Mouse (Mus musculus): Measurements from ENCODE around the gene Odf3. TPM values are rescaled to one million over a fixed set of nuclear protein-coding genes. Genes with fewer than 3 reads are reported as not detected.

Odf3 gene
- total RNA-seq, 1 experiment from 2014 or later = not detected

DNA sequence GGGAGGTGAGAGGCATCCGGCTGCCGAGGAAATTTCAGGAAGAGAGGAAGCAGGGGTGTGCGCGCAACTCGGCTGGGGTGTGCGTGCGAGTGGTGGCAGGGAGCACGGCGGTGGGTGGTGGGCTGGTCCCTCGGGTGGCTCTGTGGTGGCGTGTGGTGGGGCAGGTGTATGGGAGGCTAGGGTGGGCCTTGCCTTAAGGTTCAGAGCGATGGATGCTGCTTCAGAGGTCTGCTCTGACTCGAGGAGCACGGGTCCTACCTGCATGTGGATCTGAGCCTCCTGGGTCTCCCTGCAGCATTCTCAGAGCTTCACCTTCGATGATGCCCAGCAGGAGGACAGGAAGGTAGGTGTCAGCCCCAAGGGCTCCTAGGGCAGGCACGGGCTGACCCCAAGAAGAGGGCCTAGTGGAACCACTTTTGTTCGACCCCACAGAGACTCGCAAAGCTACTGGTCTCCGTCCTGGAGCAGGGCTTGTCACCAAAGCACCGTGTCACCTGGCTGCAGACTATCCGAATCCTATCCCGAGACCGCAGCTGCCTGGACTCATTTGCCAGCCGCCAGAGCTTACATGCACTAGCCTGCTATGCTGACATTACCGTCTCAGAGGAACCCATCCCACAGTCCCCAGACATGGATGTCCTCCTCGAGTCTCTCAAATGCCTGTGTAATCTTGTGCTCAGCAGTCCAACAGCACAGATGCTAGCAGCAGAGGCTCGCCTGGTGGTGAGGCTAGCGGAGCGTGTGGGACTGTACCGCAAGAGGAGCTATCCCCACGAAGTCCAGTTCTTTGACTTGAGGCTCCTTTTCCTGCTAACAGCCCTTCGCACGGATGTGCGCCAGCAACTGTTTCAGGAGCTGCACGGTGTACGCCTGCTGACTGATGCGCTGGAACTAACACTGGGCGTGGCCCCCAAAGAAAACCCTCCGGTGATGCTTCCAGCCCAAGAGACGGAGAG, 10.2 kb downstream of the Odf3 start, which contains the start of gene Bet1l:
Gene Bet1l (minus strand): TSS at position 28 of the 956 bp plus-strand sequence.
- peak; percentile 1 to 19; a peak in 1 of 4 replicates for ATAC-seq (replicated peaks in 1 of 2; ENCODE audit: insufficient read depth in 1 of 2, low FRiP score in 2 of 2, low TSS enrichment in 1 of 2, low read depth in 1 of 2, poor library complexity in 2 of 2, severe bottlenecking in 2 of 2)

DNA sequence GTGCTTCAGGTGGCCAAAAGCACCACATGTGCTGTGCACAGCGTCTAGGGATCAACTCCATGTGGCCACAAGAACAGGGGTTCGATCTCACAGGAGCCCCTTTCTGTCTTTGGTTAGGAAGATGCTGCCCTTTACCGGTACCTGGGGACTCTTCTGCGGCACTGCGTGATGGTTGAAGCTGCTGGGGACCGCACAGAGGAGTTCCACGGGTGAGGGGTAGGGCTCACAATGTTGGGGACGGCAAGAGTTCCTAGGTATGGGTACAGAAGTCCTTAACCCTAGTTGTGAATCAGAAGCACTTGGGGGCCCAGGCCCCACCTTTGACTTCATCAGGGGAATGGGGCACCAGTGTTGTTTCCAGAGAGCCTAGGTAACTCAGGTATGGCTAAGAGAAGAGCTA, 11.1 kb downstream of the Odf3 start:
- ATAC-seq (replicated peaks in 1 of 2; ENCODE audit: insufficient read depth in 1 of 2, low FRiP score in 2 of 2, low TSS enrichment in 1 of 2, low read depth in 1 of 2, poor library complexity in 2 of 2, severe bottlenecking in 2 of 2) = no peak

DNA sequence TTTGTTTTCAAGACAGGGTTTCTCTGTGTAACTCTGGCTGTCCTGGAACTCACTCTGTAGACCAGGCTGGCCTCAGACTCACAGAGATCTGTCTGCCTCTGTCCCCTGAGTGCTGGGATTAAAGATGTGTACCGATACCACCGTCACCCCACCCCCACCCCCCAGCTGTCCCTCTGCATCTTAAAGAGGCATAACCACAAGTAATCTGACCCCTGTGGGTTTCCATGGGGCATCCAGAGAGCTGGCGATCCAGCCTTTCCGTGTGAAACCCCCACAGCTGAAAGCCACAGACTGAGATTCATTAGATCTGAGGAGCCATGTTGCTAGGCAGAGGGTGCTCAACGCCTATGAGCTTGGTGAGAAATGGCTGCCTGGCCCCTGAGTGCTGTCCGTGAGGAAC, 12.4 kb downstream of the Odf3 start:
- ATAC-seq (replicated peaks in 1 of 2; ENCODE audit: insufficient read depth in 1 of 2, low FRiP score in 2 of 2, low TSS enrichment in 1 of 2, low read depth in 1 of 2, poor library complexity in 2 of 2, severe bottlenecking in 2 of 2) = no peak

DNA sequence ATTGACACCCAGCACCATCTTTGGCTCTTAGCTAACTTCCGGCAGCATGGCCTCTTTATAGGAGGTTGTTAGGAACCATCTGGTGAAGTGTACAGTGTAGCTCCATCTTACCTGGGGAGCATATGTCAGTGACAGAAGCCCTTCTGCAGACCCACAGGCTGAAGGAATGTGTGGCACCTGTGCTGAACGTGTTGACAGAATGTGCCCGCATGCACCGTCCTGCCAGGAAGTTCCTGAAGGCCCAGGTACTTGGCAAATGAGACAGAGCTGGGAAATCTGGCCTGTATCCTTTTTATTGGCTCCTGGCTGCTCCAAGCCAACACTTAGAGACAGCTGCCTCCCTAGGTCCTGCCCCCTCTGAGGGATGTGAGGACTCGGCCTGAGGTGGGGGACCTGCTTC, 13.1 kb downstream of the Odf3 start:
- ATAC-seq (replicated peaks in 1 of 2; ENCODE audit: insufficient read depth in 1 of 2, low FRiP score in 2 of 2, low TSS enrichment in 1 of 2, low read depth in 1 of 2, poor library complexity in 2 of 2, severe bottlenecking in 2 of 2) = no peak

DNA sequence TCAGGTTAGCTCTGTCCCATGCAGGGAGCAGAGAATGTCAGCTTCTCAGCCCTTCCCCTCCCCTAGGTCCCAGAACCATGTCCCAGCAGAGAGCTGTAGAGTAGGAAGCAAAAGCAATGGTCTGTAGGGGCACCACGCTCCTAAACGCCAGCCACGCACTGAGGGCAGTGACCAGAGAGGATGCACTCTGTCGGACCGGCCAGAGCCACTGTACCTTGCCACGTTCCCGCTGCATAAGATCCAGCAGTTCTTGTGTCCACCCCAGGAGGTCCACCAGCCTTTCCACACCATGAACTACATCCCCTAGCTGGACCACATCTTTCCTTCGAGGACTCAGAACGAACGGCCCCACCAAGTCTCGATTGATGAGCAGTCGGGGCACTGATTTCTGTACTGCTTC, 17.2 kb downstream of the Odf3 start:
- no peak for ATAC-seq (replicated peaks in 1 of 2; ENCODE audit: insufficient read depth in 1 of 2, low FRiP score in 2 of 2, low TSS enrichment in 1 of 2, low read depth in 1 of 2, poor library complexity in 2 of 2, severe bottlenecking in 2 of 2)

DNA sequence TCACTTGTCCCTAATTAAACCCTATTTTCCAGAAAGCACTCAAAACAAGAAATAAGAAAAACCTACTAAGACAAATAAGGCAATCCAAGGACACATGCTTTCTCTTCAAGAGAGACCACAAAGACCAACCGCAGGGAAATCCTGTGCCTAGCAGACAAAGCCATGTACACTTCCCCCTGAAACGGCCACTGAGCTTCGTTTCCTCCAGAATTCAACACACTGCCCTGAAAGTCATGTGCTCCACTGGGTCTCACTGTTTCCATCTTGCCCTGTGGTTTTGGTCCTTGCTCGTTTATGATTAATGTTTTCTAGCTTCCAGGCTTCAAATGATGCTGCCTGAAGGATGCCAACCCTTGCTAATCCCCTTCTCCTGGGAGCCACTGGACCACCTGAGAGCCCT, 26.6 kb downstream of the Odf3 start:
- peak; percentile 82 to 85 for ATAC-seq (replicated peaks in 1 of 2; ENCODE audit: insufficient read depth in 1 of 2, low FRiP score in 2 of 2, low TSS enrichment in 1 of 2, low read depth in 1 of 2, poor library complexity in 2 of 2, severe bottlenecking in 2 of 2)

DNA sequence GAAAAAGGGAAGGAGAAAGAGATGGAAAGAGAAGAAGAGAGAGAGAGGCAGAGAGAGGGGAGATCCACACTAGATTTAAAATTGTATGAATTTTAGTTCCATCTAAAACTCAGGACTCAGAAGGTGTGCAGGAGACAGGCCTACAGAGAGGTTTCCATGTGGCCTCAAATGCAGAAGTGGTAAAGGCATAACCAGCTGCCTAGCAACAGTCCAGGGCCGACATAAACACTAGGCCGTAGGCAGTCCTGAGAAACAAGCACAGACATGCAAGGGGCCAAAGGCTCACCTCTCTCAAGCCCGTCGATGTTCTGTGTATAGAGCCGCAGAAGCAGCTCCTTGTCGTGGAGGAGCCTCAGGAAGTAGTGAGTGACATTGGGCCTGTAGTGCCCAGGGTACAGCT, 29.8 kb downstream of the Odf3 start:
- peak; percentile 50 to 55 for ATAC-seq (replicated peaks in 1 of 2; ENCODE audit: insufficient read depth in 1 of 2, low FRiP score in 2 of 2, low TSS enrichment in 1 of 2, low read depth in 1 of 2, poor library complexity in 2 of 2, severe bottlenecking in 2 of 2)

DNA sequence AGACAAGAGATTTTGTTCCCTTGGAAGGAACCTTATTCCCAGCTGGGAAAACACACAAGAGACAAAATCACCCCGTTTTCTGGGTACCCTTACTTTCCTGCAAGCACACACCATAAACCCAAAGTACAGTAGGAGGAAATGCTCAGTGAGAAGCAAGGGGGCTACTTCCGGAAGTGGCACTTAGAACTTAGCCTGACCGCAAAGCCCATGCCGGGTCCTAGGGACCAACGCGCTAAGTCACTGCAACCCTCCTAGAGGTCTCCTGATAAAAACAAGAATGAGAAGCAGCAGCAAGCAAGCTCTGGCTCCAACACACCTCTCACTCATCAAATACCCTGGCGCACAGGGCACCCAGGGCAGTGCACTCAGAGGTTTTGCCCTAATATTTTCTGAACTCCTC, 31.8 kb downstream of the Odf3 start:
- ATAC-seq (replicated peaks in 1 of 2; ENCODE audit: insufficient read depth in 1 of 2, low FRiP score in 2 of 2, low TSS enrichment in 1 of 2, low read depth in 1 of 2, poor library complexity in 2 of 2, severe bottlenecking in 2 of 2) = peak; percentile 41 to 57

DNA sequence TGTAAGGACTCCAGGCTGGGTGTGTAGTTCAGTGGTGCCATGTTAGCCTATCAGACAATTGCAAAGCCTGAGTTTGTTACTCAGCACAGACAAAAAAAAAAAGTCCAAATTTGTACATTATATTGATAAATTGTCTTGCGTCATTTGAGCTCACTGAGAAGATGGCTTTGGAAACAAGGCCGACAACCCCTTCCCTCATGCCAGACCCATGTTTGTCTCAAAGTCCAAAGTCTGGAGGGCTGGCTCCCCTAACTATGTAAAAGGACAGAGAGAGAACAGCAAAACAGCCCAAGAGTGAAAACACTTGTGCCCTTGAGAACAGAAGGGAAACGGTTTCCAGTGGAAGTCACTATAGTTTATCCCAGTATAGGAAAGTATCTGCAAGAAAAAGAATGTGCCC, 32.8 kb downstream of the Odf3 start:
- ATAC-seq (replicated peaks in 1 of 2; ENCODE audit: insufficient read depth in 1 of 2, low FRiP score in 2 of 2, low TSS enrichment in 1 of 2, low read depth in 1 of 2, poor library complexity in 2 of 2, severe bottlenecking in 2 of 2) = no peak

DNA sequence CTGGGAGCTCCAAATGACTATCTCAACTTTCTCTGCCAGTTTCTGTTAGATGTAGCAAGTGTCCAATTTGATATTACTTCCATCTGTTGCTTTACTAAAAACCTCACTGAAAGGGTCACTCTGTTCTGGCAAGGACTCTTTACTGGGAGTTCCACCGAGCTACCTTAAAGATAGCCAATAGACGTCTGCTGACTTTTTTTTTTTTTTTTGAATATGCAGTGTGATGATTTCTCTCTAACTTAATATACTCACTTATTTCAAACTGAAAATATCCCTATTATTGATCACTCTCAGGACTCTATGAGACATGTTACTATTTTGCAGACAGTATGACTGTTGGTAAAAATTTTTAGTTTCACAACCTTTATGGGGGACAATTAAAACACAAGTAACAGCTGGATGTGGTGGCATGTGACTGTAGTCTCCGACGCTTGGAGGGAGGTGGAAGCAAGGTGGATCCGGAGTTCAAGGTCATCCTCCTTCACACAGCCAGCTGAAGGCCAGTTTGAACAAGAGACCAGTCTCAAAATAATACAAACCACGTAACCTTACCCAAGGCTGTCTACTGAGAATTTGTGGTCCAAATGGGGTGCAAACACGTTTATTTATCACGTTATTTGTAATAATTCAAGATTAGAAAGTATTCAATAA, 33.4 kb downstream of the Odf3 start:
- no peak for ATAC-seq (replicated peaks in 1 of 2; ENCODE audit: insufficient read depth in 1 of 2, low FRiP score in 2 of 2, low TSS enrichment in 1 of 2, low read depth in 1 of 2, poor library complexity in 2 of 2, severe bottlenecking in 2 of 2)

DNA sequence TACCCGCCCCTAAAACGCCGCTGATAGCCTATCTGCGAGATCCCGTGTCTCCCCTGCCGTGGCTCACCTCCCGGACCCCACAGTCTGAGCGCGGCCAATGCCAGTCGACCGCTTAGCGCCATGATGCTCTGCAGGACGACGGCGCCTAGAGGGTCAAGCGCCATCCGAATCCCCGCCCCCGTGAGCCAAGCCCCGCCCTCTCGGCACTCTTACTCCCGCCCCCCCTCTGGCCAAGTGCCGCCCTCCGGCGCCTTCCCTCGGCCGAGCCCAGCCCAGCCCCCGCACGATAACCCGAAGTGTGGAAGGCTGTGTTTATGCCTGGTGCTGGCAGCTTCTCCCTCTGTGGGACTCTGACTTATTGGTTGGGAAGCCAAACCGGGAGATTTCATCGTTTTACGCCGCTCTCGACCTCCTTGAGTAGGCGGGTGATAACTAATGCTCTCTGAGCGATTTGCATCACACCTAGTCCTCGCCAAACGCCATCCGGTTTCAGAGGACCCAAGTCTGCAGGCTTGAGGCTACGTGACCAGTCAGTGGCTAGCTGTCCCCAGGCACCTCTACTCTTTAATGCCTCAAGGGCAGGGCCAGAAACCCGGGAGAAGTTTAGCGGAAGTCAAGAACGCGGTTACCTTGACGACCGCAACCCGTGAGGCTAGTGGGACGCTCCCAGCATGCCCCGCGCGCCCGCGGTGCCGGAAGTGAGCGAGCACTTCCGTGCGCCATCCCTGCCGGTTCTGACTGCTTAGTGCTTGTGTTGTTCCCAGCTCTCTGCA, 34.3 kb downstream of the Odf3 start, which contains the start of the genes Psmd13 and Sirt3:
Gene Psmd13 (plus strand): TSS at position 273 of the 773 bp plus-strand sequence.
Gene Sirt3 (minus strand): TSS at position 614 of the 773 bp plus-strand sequence.
- peak; percentile 82 to 86 for ATAC-seq (replicated peaks in 1 of 2; ENCODE audit: insufficient read depth in 1 of 2, low FRiP score in 2 of 2, low TSS enrichment in 1 of 2, low read depth in 1 of 2, poor library complexity in 2 of 2, severe bottlenecking in 2 of 2)

DNA sequence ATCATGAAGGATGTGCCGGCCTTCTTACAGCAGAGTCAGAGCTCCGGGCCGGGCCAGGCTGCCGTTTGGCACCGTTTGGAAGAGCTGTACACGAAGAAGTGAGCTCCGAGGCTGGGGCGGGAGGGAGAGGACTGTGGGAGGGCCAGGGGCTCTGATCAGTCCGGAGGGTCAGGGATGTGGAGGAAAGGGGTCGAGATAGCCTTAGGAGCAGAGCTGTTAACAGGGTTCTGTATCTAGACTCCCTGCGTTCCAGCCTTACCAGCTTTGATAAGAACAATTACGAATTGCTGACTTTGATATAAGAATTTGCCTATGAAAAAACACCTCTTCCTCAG, 34.8 kb downstream of the Odf3 start:
- no peak for ATAC-seq (replicated peaks in 1 of 2; ENCODE audit: insufficient read depth in 1 of 2, low FRiP score in 2 of 2, low TSS enrichment in 1 of 2, low read depth in 1 of 2, poor library complexity in 2 of 2, severe bottlenecking in 2 of 2)

DNA sequence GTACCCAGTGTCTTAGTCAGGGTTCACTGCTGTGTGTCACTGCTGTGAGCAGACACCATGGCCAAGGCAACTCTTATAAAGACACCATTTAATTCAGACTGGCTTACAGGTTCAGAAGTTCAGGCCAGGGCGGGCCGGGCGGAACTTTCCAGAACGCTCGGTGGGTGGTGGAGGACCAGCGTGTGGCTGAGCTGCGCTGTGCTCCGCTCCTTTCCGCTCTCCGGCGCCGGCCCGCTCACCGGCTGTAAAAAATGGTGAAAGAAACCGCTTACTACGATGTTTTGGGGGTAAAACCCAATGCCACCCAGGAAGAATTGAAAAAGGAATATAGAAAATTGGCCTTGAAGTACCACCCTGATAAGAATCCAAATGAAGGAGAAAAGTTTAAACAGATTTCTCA, 43.0 kb downstream of the Odf3 start:
- 0 out of 4 replicates have a peak, but pooled peaks of 1 of the 2 experiments have one; percentile 39 for ATAC-seq (replicated peaks in 1 of 2; ENCODE audit: insufficient read depth in 1 of 2, low FRiP score in 2 of 2, low TSS enrichment in 1 of 2, low read depth in 1 of 2, poor library complexity in 2 of 2, severe bottlenecking in 2 of 2)

DNA sequence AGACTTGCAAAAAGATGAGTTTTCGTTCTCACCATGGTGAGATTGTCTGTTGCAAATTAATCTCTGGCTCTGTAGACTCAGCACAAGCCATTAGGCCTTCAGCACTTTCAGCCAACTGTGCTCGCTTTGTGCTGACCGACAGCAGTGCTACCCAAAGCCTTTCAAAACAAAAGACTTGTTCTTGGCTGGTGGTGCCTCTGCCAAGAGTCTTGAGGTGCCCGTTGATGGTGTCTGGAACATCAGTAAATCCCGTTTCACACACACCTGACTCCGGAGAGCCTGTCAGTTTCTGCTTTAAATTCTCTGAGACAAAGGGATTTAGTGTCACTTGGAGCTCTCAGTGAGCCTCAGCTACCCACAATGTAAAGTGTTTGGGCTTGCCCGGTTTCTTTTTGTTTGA, 46.4 kb downstream of the Odf3 start:
- ATAC-seq (replicated peaks in 1 of 2; ENCODE audit: insufficient read depth in 1 of 2, low FRiP score in 2 of 2, low TSS enrichment in 1 of 2, low read depth in 1 of 2, poor library complexity in 2 of 2, severe bottlenecking in 2 of 2) = no peak

DNA sequence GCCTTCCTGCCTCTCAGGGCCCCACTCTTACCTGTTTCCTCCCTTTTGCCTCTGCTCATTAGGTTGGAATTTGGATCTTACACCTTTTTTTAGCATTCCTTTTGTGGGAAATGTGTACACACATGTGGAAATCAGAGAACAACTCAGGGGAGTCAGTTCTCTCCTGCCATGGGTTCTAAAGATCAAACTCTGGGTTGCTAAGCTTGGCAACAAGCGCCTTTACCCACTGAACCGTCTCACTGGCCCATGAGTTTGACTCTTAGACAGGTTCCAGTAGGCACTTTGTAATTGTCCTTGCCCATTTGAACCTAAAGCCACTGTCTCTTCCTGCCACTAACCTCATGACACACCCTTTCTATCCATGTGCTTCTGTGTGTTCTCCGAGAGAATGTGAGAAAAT, 47.0 kb downstream of the Odf3 start:
- no peak for ATAC-seq (replicated peaks in 1 of 2; ENCODE audit: insufficient read depth in 1 of 2, low FRiP score in 2 of 2, low TSS enrichment in 1 of 2, low read depth in 1 of 2, poor library complexity in 2 of 2, severe bottlenecking in 2 of 2)

DNA sequence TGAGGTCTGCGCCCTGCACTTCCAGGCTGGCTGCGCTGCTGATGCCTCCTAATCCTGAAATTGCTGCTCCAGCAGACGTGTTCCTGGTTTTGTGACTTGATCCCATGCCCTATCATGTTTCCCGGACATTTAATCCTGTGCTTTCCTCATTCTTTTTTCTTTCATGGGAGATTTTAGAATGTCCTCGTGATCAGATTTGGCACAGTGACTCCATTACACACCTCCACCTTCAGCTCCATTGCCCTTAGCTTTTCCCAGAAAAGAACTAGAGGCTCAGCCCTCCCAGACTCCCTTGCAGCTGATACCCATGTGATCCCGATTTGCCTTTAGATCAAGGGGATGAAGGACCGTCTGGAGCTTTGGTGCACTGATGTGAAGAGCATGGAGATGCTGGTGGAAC, 50.3 kb downstream of the Odf3 start:
- no peak for ATAC-seq (replicated peaks in 1 of 2; ENCODE audit: insufficient read depth in 1 of 2, low FRiP score in 2 of 2, low TSS enrichment in 1 of 2, low read depth in 1 of 2, poor library complexity in 2 of 2, severe bottlenecking in 2 of 2)

DNA sequence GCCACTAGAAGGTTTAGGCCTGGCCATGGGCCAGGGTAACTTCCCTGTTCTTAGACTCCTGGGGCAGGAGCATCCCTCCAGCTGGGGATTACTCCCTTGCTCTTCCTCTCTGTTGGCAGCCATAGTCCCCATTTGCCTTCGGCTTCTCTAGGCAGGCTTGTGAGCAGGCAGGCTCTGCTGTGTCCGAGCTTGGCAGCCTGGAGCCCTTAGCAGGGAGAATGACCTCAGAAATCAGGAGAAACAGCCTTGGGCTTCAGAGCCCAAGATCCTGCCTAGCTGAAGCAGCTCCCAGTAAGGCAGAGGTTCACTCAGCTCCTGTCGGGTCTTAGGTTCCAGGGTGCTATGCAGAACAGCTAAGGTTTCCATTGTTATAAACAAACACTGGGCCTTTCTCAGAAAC, 51.5 kb downstream of the Odf3 start:
- no peak for ATAC-seq (replicated peaks in 1 of 2; ENCODE audit: insufficient read depth in 1 of 2, low FRiP score in 2 of 2, low TSS enrichment in 1 of 2, low read depth in 1 of 2, poor library complexity in 2 of 2, severe bottlenecking in 2 of 2)

DNA sequence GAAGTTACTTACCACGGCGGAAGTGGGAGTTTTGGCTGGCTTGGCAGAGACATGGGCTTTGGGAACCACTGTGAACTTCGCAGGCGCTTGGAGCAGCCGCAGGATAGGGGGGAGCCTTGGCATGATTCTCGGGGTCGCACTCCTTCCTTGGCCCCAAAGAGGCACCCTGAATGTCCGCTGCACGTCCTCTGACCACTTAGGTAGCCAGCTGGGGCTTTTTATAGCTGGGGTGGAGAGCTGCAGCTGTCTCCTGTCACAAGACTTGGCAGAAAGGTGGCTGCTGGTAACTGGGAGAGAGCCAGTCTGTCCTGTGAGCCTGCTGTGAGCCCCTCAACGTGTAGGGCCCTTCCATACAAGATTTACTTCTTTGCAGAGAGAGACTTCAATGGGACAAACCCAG, 52.6 kb downstream of the Odf3 start, which contains the start of gene Cox8b:
Gene Cox8b (minus strand): TSS at position 227 of the 400 bp plus-strand sequence.
- ATAC-seq (replicated peaks in 1 of 2; ENCODE audit: insufficient read depth in 1 of 2, low FRiP score in 2 of 2, low TSS enrichment in 1 of 2, low read depth in 1 of 2, poor library complexity in 2 of 2, severe bottlenecking in 2 of 2) = no peak
